Mouse (Mus musculus) heart, embryonic 12.5 days (tissue): ENCODE data around the gene Svip. TPM values are rescaled to one million over a fixed set of nuclear protein-coding genes. Genes with fewer than 3 reads are reported as not detected.

Source experiments
- ATAC-seq: fragments of 200-750 bp; cut with Nextera tagmentation; 2 replicates; pipeline ENCODE4 v1.8.0; 2017; ENCODE audit warnings: moderate TSS enrichment, moderate library complexity; ENCODE audit not compliant: insufficient number of reproducible peaks, low FRiP score
- H3K27ac ChIP-seq: fragments of 300-500 bp; sonication (generic); 2 replicates; pipeline ENCODE4 v1.5.1; 2016; ENCODE audit warnings: mild to moderate bottlenecking, moderate library complexity; ENCODE audit not compliant: poor library complexity, severe bottlenecking
- H3K27me3 ChIP-seq: fragments of 300-500 bp; sonication (generic); replicated peaks from 2 replicates; pipeline ENCODE4 v1.6.1; 2016; ENCODE audit warnings: mild to moderate bottlenecking, moderate library complexity
- H3K36me3 ChIP-seq: fragments of 300-500 bp; sonication (generic); 2 replicates; pipeline ENCODE4 v1.6.1; 2016; ENCODE audit warnings: mild to moderate bottlenecking, moderate library complexity
- H3K4me1 ChIP-seq: fragments of 300-500 bp; sonication (generic); replicated peaks from 2 replicates; pipeline ENCODE4 v1.6.1; 2016; ENCODE audit warnings: mild to moderate bottlenecking
- H3K4me2 ChIP-seq: fragments of 300-500 bp; sonication (generic); 2 replicates; pipeline ENCODE4 v1.6.1; 2016; ENCODE audit warnings: mild to moderate bottlenecking, moderate library complexity
- H3K4me3 ChIP-seq: fragments of 300-500 bp; sonication (generic); 2 replicates; pipeline ENCODE4 v1.5.1; 2016; ENCODE audit warnings: mild to moderate bottlenecking
- H3K9ac ChIP-seq: fragments of 300-500 bp; sonication (generic); 2 replicates; pipeline ENCODE4 v1.6.1; 2016; ENCODE audit warnings: mild to moderate bottlenecking, moderate library complexity
- H3K9me3 ChIP-seq: fragments of 300-500 bp; sonication (generic); replicated peaks from 2 replicates; pipeline ENCODE4 v1.6.1; 2016; ENCODE audit warnings: mild to moderate bottlenecking, moderate library complexity
- WGBS: fragments of 180-500 bp; shearing (Covaris S2); methylation state at CpG from one replicate; pipeline ENCODE4 v1.1.7; 2016; 5-methylcytosine and 5-hydroxymethylcytosine counted together
- polyA plus RNA-seq: library from polyadenylated mRNA; unstranded; fragments of >200 nt; fragmentation: Nextera tagmentation; extraction: Ambion mirVana; gene quantifications from 2 replicates; pipeline ENCODE4 v1.2.1, GENCODE M21; 2016

Gene Svip
- polyA plus RNA-seq, 1 experiment from 2014 or later, result 12.0 TPM

GRCm38 (mm10) chr7:51960698-51961374 lies 45.0 kb downstream of the Svip start:
- ATAC-seq, result no peak
- no peak overlapping the region for H3K9ac ChIP-seq
- peaks cover under 1% of the 10 kb centered on the region for H3K4me1 ChIP-seq
- no peaks in the 10 kb centered on the region for H3K27me3 ChIP-seq
- no peak overlapping the region for H3K4me2 ChIP-seq
- 71% methylated on average over 6 of the region's 6 CpGs for WGBS
- no peaks in the 10 kb centered on the region for H3K9me3 ChIP-seq
- no peak overlapping the region for H3K4me3 ChIP-seq
- H3K27ac ChIP-seq, result no peak overlapping the region
- H3K36me3 ChIP-seq, result no peaks in the 10 kb centered on the region

- peaks cover 6% of the 10 kb centered on the region for H3K4me1 ChIP-seq
- H3K9me3 ChIP-seq, result no peaks in the 10 kb centered on the region
- ATAC-seq, result no peak
- no peaks in the 10 kb centered on the region for H3K27me3 ChIP-seq
- no peak overlapping the region for H3K9ac ChIP-seq
- no peaks in the 10 kb centered on the region for H3K36me3 ChIP-seq
- no peak overlapping the region for H3K4me2 ChIP-seq
- no peak overlapping the region for H3K27ac ChIP-seq
- H3K4me3 ChIP-seq, result no peak overlapping the region
Observed at GRCm38 (mm10) chr7:51957766-51958165, 48.1 kb downstream of the Svip start.

GRCm38 (mm10) chr7:51955424-51956041 lies 50.3 kb downstream of the Svip start:
- WGBS, result 36% methylated on average over 9 of the region's 9 CpGs
- Histone ChIP-seq H3K4me2 (peak overlapping the region; percentile 9; the same call in 1 of the 2 replicates), H3K9ac (no peak overlapping the region), H3K4me1 (peaks cover 6% of the 10 kb centered on the region), H3K27ac (0 out of 2 replicates have a peak overlapping the region, but pooled peaks have one; percentile 1), H3K4me3 (no peak overlapping the region), H3K9me3 (no peaks in the 10 kb centered on the region), H3K27me3 (no peaks in the 10 kb centered on the region), H3K36me3 (no peaks in the 10 kb centered on the region)
- ATAC-seq, result peak; percentile 33; the same call in 1 of the 2 replicates

Other genes with a start within 250 kb of the Svip start
- 7.1 and 8.1 TPM in 2 replicates for gene Gas2, start 144.0 kb downstream of the Svip start, polyA plus RNA-seq
- 9.5 and 9.7 TPM in 2 replicates for gene Fancf, start 143.8 kb downstream of the Svip start, polyA plus RNA-seq
- gene 1700015G11Rik, start 9.7 kb upstream of the Svip start, polyA plus RNA-seq, result not detected in 2 replicates